Mouse (Mus musculus) liver, adult (tissue): ENCODE measurements at regions not wholly inside any gene's neighbourhood (a gene's known extent, or its start where the extent isn't known, plus 50 kb on each side); places are given as distances from the start of the nearest gene placed in this dataset.
A peak's percentile ranks its signal among the peaks of the same experiment; 100 is the strongest.

Source experiments
- GATA4 ChIP-seq: IDR thresholded peaks from 2 replicates; pipeline ENCODE4 v1.6.1; 2014; ENCODE audit warnings: mild to moderate bottlenecking, low read length; ENCODE audit not compliant: insufficient replicate concordance

- TF ChIP-seq GATA4 = peak; percentile 64; the same call in 1 of the 2 replicates
Observed at GRCm38 (mm10) chr13:110747223-110747868, 352.5 kb downstream of the Plk2 start.

DNA sequence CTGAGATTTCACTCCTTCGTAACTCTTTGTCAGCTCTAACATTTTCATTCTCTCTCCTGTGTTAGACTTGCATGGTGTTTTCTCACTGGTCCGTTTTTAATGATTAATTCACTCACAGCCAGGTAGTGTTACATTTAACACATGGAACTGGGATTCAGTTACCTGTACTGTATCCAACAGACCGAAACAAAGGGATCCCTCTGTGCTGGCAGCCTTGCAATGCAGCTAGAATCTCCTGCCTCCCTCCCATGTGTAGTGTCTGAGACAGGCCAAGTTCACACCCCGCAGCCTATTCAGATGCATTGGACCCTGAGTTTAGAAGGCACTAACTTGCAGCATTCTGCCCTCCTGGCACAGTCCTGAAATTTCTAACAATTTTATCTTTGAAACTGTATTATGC, 357.9 kb downstream of the Plk2 start:
- TF ChIP-seq GATA4 = no peak

DNA sequence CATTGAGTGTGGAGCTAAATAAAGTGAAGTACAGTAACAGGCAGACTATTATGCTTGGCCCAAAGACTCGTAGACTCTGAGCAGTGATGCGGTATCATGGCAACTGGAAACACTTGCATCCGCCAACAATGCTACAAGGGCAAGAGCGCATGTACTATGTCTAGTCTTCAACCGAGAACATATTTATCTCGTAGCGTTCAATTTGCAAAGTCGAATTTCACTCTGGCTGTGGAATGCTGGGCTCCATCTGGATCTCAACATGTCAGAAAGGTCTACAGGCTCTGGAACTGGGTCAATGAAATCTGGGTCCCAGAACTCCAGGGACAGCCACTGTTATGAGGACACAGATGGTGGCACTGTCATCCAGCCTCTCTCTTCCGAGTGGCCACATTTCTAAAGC, 359.7 kb downstream of the Plk2 start:
- no peak for TF ChIP-seq GATA4

DNA sequence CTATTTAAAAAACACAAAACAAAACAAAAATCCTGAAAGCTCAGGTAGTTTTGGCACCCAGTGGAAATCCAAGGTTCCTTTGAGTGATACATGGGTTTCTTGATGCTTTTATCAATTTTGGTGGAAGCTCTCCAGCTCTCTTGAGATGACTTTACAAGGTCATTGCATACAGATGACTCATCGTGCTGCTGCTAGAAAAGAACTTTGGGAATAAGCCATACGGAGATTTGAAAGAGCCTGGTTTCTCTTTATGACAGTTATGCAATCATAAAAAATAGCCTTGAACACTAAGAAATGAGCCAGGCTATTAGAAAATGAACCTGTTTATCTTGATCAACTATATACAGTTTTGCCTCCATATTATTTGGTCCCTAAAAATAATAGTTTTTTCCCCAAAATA, 362.0 kb downstream of the Plk2 start:
- no peak for TF ChIP-seq GATA4

GRCm38 (mm10) chr13:110769210-110769609, 374.4 kb downstream of the Plk2 start:
- TF ChIP-seq GATA4 = no peak

- no peak for TF ChIP-seq GATA4
Observed at GRCm38 (mm10) chr13:110775251-110775650, 380.4 kb downstream of the Plk2 start.

- TF ChIP-seq GATA4 = no peak
Observed at GRCm38 (mm10) chr13:110784162-110784785, 389.4 kb downstream of the Plk2 start.

- no peak for TF ChIP-seq GATA4
Observed at GRCm38 (mm10) chr13:110784822-110785221, 390.0 kb downstream of the Plk2 start.

DNA sequence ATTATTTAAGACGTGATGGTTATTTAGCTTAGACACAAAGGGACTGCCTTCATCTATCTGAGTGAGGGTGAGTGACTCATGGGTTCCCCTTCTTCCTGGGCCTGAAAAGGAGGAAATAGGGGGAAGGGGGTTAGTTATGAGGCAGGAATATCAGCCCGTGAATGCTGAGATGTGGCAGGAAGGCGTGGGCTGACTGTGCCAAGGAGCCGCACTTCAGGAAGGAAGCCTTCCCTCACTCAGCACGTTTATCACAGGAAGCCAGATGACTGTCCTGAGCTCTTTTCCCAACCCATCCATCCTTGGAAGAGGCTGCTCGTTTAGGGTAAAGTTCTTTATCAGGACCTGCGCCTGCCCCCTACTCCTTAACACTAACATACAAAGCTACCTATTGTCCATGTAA, 403.5 kb downstream of the Plk2 start:
- peak; percentile 60; the same call in 1 of the 2 replicates for TF ChIP-seq GATA4

DNA sequence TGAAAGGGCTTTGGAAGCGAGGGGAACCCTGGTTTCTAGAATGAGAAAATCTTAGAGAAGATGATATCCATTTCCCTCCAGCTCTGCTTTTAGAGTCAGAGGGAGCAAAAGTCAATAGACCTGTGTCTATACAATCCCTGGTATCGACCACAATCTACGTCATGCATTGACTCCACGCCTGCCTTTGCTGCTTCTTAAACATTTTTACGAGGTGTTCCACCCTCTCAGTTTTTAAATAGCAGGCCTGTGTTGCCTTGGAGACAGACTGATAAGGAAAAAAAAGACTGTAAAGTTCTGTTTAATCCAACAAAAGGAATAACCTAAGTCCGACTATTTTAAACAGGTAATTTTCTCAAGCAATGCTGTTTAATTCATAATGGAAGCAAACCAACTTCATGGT, 408.0 kb downstream of the Plk2 start:
- TF ChIP-seq GATA4 = no peak

GRCm38 (mm10) chr13:110812401-110812800, 417.6 kb downstream of the Plk2 start:
- TF ChIP-seq GATA4 = no peak

- TF ChIP-seq GATA4 = no peak
Observed at GRCm38 (mm10) chr13:110814066-110814465, 419.2 kb downstream of the Plk2 start.

DNA sequence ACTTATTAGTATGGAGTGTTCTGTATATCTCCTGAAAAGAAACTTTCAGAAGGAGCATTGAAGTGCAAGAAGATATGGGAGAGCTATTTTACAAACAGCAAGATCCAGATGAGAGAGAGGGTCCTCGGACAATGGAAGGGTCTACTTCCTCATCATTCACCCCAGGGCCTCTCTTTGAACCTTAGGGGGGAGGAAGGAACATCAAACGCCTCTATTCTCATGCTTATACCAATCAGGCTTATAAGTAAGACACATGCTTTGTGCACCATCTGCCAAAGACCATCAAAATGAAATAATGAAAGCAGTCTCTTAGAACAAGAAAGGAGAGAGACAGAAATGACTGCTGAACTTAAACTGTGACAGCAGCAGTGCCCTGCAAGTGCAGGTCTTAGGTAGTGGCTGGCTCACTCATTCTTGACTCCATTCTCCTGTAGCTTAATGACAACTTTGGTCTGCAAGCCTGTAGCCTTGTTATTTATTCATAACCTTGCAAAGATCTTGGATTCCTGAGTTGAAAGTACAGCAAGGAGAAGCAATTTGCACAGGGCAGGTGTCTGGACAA, 424.5 kb downstream of the Plk2 start:
- no peak for TF ChIP-seq GATA4

GRCm38 (mm10) chr13:110824878-110825277, 429.9 kb upstream of the Actbl2 start:
- TF ChIP-seq GATA4 = no peak

DNA sequence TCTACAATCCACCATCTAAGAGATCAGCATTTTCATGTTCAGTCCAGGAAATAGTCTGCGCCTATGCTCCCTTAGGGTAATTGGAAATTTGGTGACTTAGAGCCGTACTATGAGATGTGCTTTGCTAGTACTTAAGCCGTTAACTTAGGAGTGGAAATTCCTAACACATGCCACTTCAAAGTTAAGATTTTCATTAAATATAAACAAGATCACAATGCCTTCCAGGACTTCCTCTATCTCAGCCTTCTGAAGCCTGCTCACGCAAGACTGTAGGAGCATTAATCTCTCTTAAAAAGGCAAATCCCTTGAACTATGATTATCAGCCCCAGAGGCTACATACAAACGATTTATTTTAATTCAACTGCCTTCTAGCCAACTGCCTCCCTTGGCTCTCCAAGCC, 422.4 kb upstream of the Actbl2 start:
- no peak for TF ChIP-seq GATA4

GRCm38 (mm10) chr13:110836936-110837335, 417.9 kb upstream of the Actbl2 start:
- no peak for TF ChIP-seq GATA4
